Mouse (Mus musculus) intestine, embryonic 16.5 days (tissue): ENCODE results near the gene BC029722. TPM values are rescaled to one million over a fixed set of nuclear protein-coding genes. Genes with fewer than 3 reads are reported as not detected.

Experiments used
- ATAC-seq: fragments of 200-750 bp; cut with Nextera tagmentation; 2 replicates; pipeline ENCODE4 v1.8.0; 2017; ENCODE audit warnings: moderate TSS enrichment, moderate library complexity
- H3K27ac ChIP-seq: fragments of 300-500 bp; sonication (generic); 2 replicates; pipeline ENCODE4 v1.5.1; 2014; ENCODE audit warnings: mild to moderate bottlenecking, low read length
- H3K27me3 ChIP-seq: fragments of 300-500 bp; sonication (generic); replicated peaks from 2 replicates; pipeline ENCODE4 v1.6.1; 2014; ENCODE audit warnings: low read length, control low read depth, mixed read lengths; ENCODE audit not compliant: control insufficient read depth, insufficient read depth
- H3K36me3 ChIP-seq: fragments of 300-500 bp; sonication (generic); 2 replicates; pipeline ENCODE4 v1.6.1; 2014; ENCODE audit warnings: low read length, control low read depth; ENCODE audit not compliant: control insufficient read depth, insufficient read depth
- H3K4me1 ChIP-seq: fragments of 300-500 bp; sonication (generic); 2 replicates; pipeline ENCODE4 v1.6.1; 2014; ENCODE audit warnings: low read length, control low read depth, mixed read lengths; ENCODE audit not compliant: control insufficient read depth, insufficient read depth
- H3K4me2 ChIP-seq: fragments of 300-500 bp; sonication (generic); 2 replicates; pipeline ENCODE4 v1.6.1; 2014; ENCODE audit warnings: low read depth, low read length, control low read depth
- H3K4me3 ChIP-seq: fragments of 300-500 bp; sonication (generic); 2 replicates; pipeline ENCODE4 v1.5.1; 2014; ENCODE audit warnings: mild to moderate bottlenecking, low read length
- H3K9ac ChIP-seq: fragments of 300-500 bp; sonication (generic); 2 replicates; pipeline ENCODE4 v1.6.1; 2014; ENCODE audit warnings: low read depth, low read length
- H3K9me3 ChIP-seq: fragments of 300-500 bp; sonication (generic); 2 replicates; pipeline ENCODE4 v1.6.1; 2016; ENCODE audit warnings: low read length, control low read depth; ENCODE audit not compliant: control insufficient read depth
- WGBS: fragments of 180-500 bp; shearing (Covaris S2); extraction: QIAGEN DNeasy Blood & Tissue Kit; methylation state at CpG from one replicate; pipeline ENCODE4 v1.1.7; 2014; 5-methylcytosine and 5-hydroxymethylcytosine counted together
- polyA plus RNA-seq: library from polyadenylated mRNA; unstranded; fragments of >200 nt; fragmentation: Nextera tagmentation; extraction: Ambion mirVana; gene quantifications from 2 replicates; pipeline ENCODE4 v1.2.1, GENCODE M21; 2015

Gene BC029722
- polyA plus RNA-seq, 1 experiment from 2014 or later = 27.4 TPM

- ATAC-seq = no peak
- no peak overlapping the region for H3K9ac ChIP-seq
- WGBS = 84% methylated on average over 12 of the region's 12 CpGs
- no peak overlapping the region for H3K27ac ChIP-seq
- H3K4me2 ChIP-seq = no peak overlapping the region
- no peaks in the 10 kb centered on the region for H3K36me3 ChIP-seq
- H3K9me3 ChIP-seq = no peaks in the 10 kb centered on the region
- no peak overlapping the region for H3K4me3 ChIP-seq
- H3K4me1 ChIP-seq = no peaks in the 10 kb centered on the region
- no peaks in the 10 kb centered on the region for H3K27me3 ChIP-seq
Observed at GRCm38 (mm10) chr2:155794674-155795445, 24.4 kb downstream of the BC029722 start.

DNA sequence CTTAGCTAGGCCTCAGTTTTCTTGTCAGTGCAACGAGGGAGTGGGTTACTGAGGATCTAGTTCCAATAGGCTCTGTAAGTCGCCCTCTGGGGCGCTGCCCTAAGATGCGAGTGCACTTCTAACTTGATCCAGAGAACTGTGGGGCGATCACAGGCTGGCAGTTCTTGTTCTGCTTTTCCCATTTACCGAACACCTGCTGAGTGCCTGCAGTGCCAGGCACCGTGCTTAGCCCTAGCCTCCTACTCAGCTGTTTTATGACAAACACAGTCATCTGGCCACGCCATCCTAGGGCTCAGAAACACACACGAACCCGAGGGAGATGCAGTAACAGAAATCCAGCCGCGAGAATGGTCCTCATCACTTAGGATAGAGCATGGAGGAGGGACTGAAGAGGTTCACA, 26.3 kb downstream of the BC029722 start:
- H3K9ac ChIP-seq = no peak overlapping the region
- no peak overlapping the region for H3K4me2 ChIP-seq
- H3K27ac ChIP-seq = no peak overlapping the region
- no peaks in the 10 kb centered on the region for H3K9me3 ChIP-seq
- H3K36me3 ChIP-seq = no peaks in the 10 kb centered on the region
- H3K27me3 ChIP-seq = no peaks in the 10 kb centered on the region
- no peaks in the 10 kb centered on the region for H3K4me1 ChIP-seq
- ATAC-seq = no peak
- no peak overlapping the region for H3K4me3 ChIP-seq
- WGBS = 39% methylated on average over 12 of the region's 12 CpGs

- no peaks in the 10 kb centered on the region for H3K4me1 ChIP-seq
- ATAC-seq = no peak
- no peaks in the 10 kb centered on the region for H3K27me3 ChIP-seq
- no peak overlapping the region for H3K27ac ChIP-seq
- H3K9me3 ChIP-seq = no peaks in the 10 kb centered on the region
- H3K9ac ChIP-seq = no peak overlapping the region
- H3K4me3 ChIP-seq = no peak overlapping the region
- H3K36me3 ChIP-seq = no peaks in the 10 kb centered on the region
- 64% methylated on average over 18 of the region's 18 CpGs for WGBS
- no peak overlapping the region for H3K4me2 ChIP-seq
Observed at GRCm38 (mm10) chr2:155787949-155788931, 31.0 kb downstream of the BC029722 start.

- H3K4me2 ChIP-seq = no peak overlapping the region
- no peaks in the 10 kb centered on the region for H3K36me3 ChIP-seq
- no peak for ATAC-seq
- H3K27ac ChIP-seq = no peak overlapping the region
- WGBS = 68% methylated on average over 5 of the region's 5 CpGs
- H3K9ac ChIP-seq = no peak overlapping the region
- no peaks in the 10 kb centered on the region for H3K27me3 ChIP-seq
- no peak overlapping the region for H3K4me3 ChIP-seq
- no peaks in the 10 kb centered on the region for H3K4me1 ChIP-seq
- no peaks in the 10 kb centered on the region for H3K9me3 ChIP-seq
Observed at GRCm38 (mm10) chr2:155786905-155787304, 32.3 kb downstream of the BC029722 start.

DNA sequence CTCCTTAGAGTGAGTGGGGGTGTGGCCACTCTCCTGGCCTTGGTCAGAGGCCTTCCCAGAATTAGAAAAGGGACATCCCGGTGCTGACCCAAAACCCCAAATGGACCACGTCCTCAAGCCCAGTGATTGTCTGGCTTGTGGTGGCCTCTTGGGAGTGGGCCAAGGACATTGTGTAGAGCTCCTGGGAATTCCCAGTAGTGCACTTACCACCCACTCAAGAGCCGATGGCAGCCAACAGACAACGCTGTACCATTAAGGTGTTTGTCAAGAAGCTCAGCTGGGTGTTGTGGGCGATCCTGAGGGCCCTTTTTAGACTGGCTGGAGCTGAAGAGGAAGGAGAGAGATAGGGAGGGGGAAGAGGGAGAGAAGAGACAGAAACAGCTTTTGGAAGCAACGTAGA, 34.7 kb downstream of the BC029722 start:
- Histone ChIP-seq H3K9ac (no peak overlapping the region), H3K4me1 (no peaks in the 10 kb centered on the region), H3K9me3 (no peaks in the 10 kb centered on the region), H3K27me3 (no peaks in the 10 kb centered on the region), H3K4me3 (no peak overlapping the region), H3K36me3 (no peaks in the 10 kb centered on the region), H3K4me2 (no peak overlapping the region), H3K27ac (no peak overlapping the region)
- 80% methylated on average over 6 of the region's 6 CpGs for WGBS
- ATAC-seq = no peak

DNA sequence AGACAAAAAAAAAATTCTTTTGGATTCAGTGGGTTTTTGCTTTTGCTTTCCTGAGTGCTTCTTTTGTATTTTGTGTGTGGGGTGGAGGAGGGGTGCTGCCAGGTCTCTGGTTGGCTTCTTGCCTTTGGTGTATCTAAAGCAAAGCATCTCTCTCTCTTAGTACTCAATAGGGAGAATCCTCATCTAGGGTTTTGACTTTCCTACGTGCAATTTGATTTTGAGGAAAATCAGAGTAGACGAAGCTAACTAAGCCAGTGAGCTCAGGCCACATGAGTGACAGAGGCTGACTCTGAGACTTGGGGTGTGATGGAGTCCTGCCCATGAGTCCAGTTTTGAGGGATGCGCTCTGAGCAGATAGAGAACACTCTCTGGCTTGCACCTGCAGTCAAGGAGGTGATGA, 39.7 kb downstream of the BC029722 start:
- Histone ChIP-seq H3K27me3 (peaks cover 19% of the 10 kb centered on the region; the same call in 1 of the 2 replicates), H3K9ac (no peak overlapping the region), H3K4me3 (no peak overlapping the region), H3K36me3 (no peaks in the 10 kb centered on the region), H3K4me2 (no peak overlapping the region), H3K27ac (no peak overlapping the region), H3K9me3 (no peaks in the 10 kb centered on the region), H3K4me1 (0 out of 2 replicates have a peak, but pooled peaks cover 5% of the 10 kb centered on the region)
- ATAC-seq = no peak
- WGBS = 81% methylated on average over 3 of the region's 3 CpGs

GRCm38 (mm10) chr2:155779066-155779465, 40.2 kb downstream of the BC029722 start:
- no peaks in the 10 kb centered on the region for H3K9me3 ChIP-seq
- H3K4me1 ChIP-seq = 0 out of 2 replicates have a peak, but pooled peaks cover 5% of the 10 kb centered on the region
- no peaks in the 10 kb centered on the region for H3K36me3 ChIP-seq
- ATAC-seq = no peak
- no peak overlapping the region for H3K4me2 ChIP-seq
- WGBS = 35% methylated on average over 7 of the region's 7 CpGs
- no peak overlapping the region for H3K27ac ChIP-seq
- H3K9ac ChIP-seq = no peak overlapping the region
- peaks cover 24% of the 10 kb centered on the region; the same call in 1 of the 2 replicates for H3K27me3 ChIP-seq
- H3K4me3 ChIP-seq = no peak overlapping the region

DNA sequence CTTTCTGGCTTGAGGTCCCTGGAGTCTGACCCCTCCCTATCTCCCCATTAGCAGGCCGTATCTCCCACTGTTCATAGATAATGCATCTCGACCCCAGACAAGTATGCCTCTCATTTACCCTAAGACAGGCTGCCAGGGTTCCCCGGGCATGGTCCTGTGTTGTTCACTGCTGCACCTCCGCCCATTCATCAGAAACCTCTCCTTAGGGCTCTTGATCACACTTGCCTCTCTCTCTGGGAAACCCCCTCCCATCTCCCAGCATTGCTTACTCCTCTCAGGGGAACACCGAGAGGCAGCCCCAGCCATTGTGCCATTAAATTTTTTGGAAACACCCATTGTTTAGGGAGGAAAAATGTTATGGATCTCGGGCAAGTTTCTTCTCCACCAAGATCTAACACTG, 41.2 kb downstream of the BC029722 start:
- Histone ChIP-seq H3K4me3 (no peak overlapping the region), H3K27ac (no peak overlapping the region), H3K9ac (no peak overlapping the region), H3K27me3 (peaks cover 34% of the 10 kb centered on the region; the same call in 1 of the 2 replicates), H3K4me2 (no peak overlapping the region), H3K36me3 (no peaks in the 10 kb centered on the region), H3K9me3 (no peaks in the 10 kb centered on the region), H3K4me1 (0 out of 2 replicates have a peak, but pooled peaks cover 5% of the 10 kb centered on the region)
- no peak for ATAC-seq
- 67% methylated on average over 6 of the region's 6 CpGs for WGBS

DNA sequence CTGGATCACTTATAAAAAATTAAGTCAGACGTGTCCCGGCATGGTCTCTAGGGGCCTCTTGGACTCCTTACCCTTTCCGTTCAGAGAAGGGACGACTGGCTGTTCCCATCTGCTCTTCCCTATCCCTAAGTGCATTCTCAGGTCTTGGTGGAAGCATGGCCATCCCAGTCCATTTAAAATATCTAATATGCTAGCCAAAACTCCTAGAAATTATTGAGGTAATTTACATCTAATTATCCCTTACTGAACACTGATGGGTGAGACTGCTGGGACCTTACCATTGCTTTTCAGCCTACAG, 41.6 kb downstream of the BC029722 start:
- WGBS = 78% methylated on average over 4 of the region's 4 CpGs
- H3K9ac ChIP-seq = no peak overlapping the region
- H3K4me1 ChIP-seq = 0 out of 2 replicates have a peak, but pooled peaks cover 5% of the 10 kb centered on the region
- ATAC-seq = no peak
- H3K36me3 ChIP-seq = no peaks in the 10 kb centered on the region
- H3K27ac ChIP-seq = no peak overlapping the region
- no peaks in the 10 kb centered on the region for H3K9me3 ChIP-seq
- H3K4me2 ChIP-seq = no peak overlapping the region
- H3K27me3 ChIP-seq = peaks cover 36% of the 10 kb centered on the region; the same call in 1 of the 2 replicates
- H3K4me3 ChIP-seq = no peak overlapping the region
